Mouse (Mus musculus): ENCODE data around the gene Sspo. TPM values are rescaled to one million over a fixed set of nuclear protein-coding genes. Genes with fewer than 3 reads are reported as not detected.

The Sspo gene
- polyA plus RNA-seq, 1 experiment from 2014 or later, result 0.44 TPM

GRCm38 (mm10) chr6:48438475-48439125 lies 9.4 kb upstream of the Sspo start:
- no peak for ATAC-seq (ENCODE audit: borderline replicate concordance, extremely low read depth, low FRiP score, low TSS enrichment)
- no peak overlapping the region for H3K27ac ChIP-seq
- peaks cover 53% of the 10 kb centered on the region for H3K36me3 ChIP-seq
- peaks cover 56% of the 10 kb centered on the region for H3K4me1 ChIP-seq
- WGBS, result 54% methylated on average over 55 of the region's 55 CpGs
- no peak overlapping the region for H3K4me2 ChIP-seq
- no peaks in the 10 kb centered on the region for H3K9me3 ChIP-seq
- H3K4me3 ChIP-seq, result no peak overlapping the region
- no peaks in the 10 kb centered on the region for H3K27me3 ChIP-seq
- no peak overlapping the region for H3K9ac ChIP-seq

DNA sequence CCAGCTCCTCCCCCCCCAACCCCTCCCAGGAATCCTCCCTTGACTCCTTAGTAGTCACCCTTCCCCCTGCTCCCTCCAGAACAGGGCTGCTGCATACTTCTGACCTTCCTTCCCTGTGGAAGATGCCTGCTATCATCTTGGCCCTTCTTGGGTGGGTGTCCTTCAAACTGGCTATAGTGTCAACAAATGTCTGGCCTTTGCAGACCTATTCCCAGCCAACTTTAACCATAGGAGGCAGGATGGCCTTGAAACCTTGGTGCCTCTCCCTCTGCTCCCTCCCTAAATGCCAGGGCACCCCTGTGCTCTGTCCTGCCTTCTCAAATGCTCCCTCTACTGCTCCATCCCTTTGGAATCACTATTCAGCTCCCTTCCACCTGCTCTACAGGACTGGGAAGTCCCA lies 8.4 kb upstream of the Sspo start:
- Histone ChIP-seq H3K9ac (no peak overlapping the region), H3K36me3 (peaks cover 53% of the 10 kb centered on the region), H3K9me3 (no peaks in the 10 kb centered on the region), H3K27ac (no peak overlapping the region), H3K4me3 (no peak overlapping the region), H3K4me1 (peaks cover 49% of the 10 kb centered on the region), H3K27me3 (no peaks in the 10 kb centered on the region), H3K4me2 (no peak overlapping the region)
- ATAC-seq (ENCODE audit: borderline replicate concordance, extremely low read depth, low FRiP score, low TSS enrichment), result no peak

DNA sequence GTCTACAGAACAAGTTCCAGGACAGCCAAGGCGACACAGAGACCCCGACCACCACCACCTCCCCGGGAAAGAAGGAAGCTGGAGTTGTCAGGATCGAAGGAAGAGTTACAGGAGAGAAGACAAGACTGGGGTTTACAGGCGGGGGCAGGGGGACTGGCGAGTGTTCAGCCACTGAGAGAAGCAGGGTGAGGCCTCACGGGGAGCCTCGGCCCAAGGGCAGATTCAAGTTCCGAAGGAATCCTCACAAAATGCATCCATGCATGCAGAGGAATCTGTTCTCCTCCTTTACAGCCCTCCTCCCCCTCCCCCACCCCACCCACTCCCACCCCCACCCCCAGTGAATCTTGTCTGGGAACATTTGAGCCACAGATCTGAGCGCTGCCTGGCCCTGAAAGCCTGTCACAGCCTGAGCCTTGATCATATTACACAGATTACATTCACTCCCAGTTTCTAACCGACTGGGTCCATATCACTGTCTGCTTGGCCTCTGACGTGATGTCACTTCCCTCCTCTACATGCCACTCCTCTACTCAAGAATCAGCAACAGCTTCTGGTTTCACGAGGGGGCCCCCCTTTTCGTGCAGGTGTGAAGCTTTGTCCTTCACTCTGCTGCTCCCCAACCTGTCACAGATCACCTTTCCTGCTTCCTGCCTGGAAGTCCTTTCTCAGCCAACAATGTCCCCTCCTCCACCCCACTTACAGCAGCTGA lies 7.6 kb upstream of the Sspo start:
- Histone ChIP-seq H3K4me3 (no peak overlapping the region), H3K36me3 (peaks cover 53% of the 10 kb centered on the region), H3K9me3 (no peaks in the 10 kb centered on the region), H3K27me3 (no peaks in the 10 kb centered on the region), H3K27ac (no peak overlapping the region), H3K9ac (no peak overlapping the region), H3K4me2 (no peak overlapping the region), H3K4me1 (peaks cover 41% of the 10 kb centered on the region)
- 42% methylated on average over 14 of the region's 14 CpGs for WGBS
- no peak for ATAC-seq (ENCODE audit: borderline replicate concordance, extremely low read depth, low FRiP score, low TSS enrichment)

- peak overlapping the region; percentile 74 for H3K4me3 ChIP-seq
- peak overlapping the region; percentile 38 for H3K9ac ChIP-seq
- peaks cover 31% of the 10 kb centered on the region for H3K36me3 ChIP-seq
- 3% methylated on average over 19 of the region's 19 CpGs for WGBS
- no peaks in the 10 kb centered on the region for H3K9me3 ChIP-seq
- peak overlapping the region; percentile 93 for H3K27ac ChIP-seq
- peak overlapping the region; percentile 92 for H3K4me2 ChIP-seq
- peak; percentile 92 for ATAC-seq (ENCODE audit: borderline replicate concordance, extremely low read depth, low FRiP score, low TSS enrichment)
- H3K27me3 ChIP-seq, result no peaks in the 10 kb centered on the region
- peaks cover 39% of the 10 kb centered on the region for H3K4me1 ChIP-seq
Measured at GRCm38 (mm10) chr6:48443592-48444309, 4.3 kb upstream of the Sspo start.

- H3K27me3 ChIP-seq, result no peaks in the 10 kb centered on the region
- peak; percentile 53 for ATAC-seq (ENCODE audit: borderline replicate concordance, extremely low read depth, low FRiP score, low TSS enrichment)
- peak overlapping the region; percentile 92 for H3K4me2 ChIP-seq
- H3K9ac ChIP-seq, result peak overlapping the region; percentile 71
- WGBS, result 3% methylated on average over 33 of the region's 34 CpGs
- peak overlapping the region; percentile 74 for H3K4me3 ChIP-seq
- H3K36me3 ChIP-seq, result peaks cover 23% of the 10 kb centered on the region
- peaks cover 32% of the 10 kb centered on the region for H3K4me1 ChIP-seq
- no peaks in the 10 kb centered on the region for H3K9me3 ChIP-seq
- peak overlapping the region; percentile 93 for H3K27ac ChIP-seq
Measured at GRCm38 (mm10) chr6:48444310-48445180, 3.5 kb upstream of the Sspo start.

DNA sequence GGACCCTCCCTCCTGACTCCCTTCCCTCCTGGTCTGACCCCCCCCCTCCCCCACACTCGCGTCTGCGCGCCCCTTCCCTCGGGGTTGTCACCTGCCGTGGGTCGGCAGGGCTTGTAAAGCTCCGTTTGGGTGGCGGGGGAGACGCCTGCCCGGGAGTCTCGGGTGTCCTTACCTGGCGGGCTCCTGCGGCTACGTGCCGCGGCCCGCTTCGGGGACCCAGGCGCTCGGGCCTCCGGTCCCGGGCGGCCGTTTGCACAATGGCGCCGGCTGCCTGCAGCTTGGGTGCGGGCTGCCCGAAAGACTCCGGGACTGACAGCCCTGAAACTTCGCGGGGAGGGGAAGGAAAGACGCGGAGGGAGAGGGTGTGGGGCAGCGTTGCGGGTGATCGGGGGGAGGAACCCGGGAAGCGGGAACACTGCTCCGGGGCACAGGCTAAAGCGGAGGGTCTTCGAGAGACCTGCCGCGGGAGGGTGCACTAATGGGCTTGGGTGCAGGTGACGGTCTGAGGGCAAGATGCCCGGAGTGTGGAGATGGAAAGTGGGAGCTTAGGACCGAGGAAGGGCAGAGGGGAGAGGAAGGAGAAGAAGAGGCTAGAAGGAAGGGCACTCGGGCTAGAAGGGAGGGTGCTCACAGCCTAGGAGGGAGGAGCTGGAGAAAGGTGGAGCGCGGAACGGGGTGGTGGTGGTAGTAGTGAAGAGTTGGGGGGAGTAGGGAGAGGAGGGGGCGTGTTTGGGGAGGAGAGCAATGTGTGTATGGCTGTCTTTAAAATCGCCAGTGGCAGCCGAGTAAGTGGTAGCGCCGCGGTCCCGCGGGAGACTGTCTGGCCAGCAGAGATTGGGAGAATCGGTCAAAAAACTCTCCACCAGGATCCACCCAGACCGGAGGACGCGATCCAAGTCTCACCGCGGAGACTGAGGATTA lies 2.6 kb upstream of the Sspo start, which contains the start of gene Zfp467:
Gene Zfp467 (minus strand): TSS at position 645 of the 921 bp plus-strand sequence.
- Histone ChIP-seq H3K27me3 (no peaks in the 10 kb centered on the region), H3K4me2 (peak within 1 kb of the TSS; percentile 92), H3K36me3 (peaks cover 21% of the 10 kb centered on the region), H3K9ac (peak within 1 kb of the TSS; percentile 71), H3K27ac (peak within 1 kb of the TSS; percentile 93), H3K9me3 (no peaks in the 10 kb centered on the region), H3K4me1 (peaks cover 28% of the 10 kb centered on the region), H3K4me3 (peak within 1 kb of the TSS; percentile 74)
- under 1% methylated on average over 64 of the region's 65 CpGs for WGBS
- ATAC-seq (ENCODE audit: borderline replicate concordance, extremely low read depth, low FRiP score, low TSS enrichment), result peak; percentile 36; the same call in 1 of the 2 replicates

DNA sequence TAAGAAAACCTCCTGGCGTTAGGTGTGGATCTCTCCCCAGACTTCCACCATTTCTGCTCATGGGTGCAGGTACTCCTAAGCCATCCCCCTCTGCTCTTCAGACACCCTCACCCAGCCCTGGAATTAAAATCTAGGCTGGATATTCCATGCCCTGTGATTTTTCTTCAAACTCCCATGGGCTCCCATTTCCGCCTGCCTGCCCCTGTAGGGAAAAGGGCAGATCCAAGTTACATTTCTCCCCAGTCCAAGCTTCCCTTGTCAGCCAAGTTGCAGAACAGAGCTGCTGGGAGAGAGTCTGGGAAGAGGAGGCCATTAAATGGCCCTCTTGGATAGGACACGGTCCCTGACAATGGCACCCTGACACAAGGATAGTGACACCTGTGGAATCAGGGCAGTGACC lies 1.8 kb upstream of the Sspo start:
- ATAC-seq (ENCODE audit: borderline replicate concordance, extremely low read depth, low FRiP score, low TSS enrichment), result no peak
- H3K36me3 ChIP-seq, result peaks cover 15% of the 10 kb centered on the region

GRCm38 (mm10) chr6:48446896-48447295 lies 1.1 kb upstream of the Sspo start:
- 76% methylated on average over 3 of the region's 3 CpGs for WGBS

More for the DNA sequence above, 1.8 kb upstream of the Sspo start:
- Histone ChIP-seq H3K27ac (peak overlapping the region; percentile 93), H3K4me1 (peaks cover 21% of the 10 kb centered on the region), H3K4me2 (peak overlapping the region; percentile 92), H3K9me3 (no peaks in the 10 kb centered on the region), H3K27me3 (no peaks in the 10 kb centered on the region), H3K9ac (peak overlapping the region; percentile 71), H3K4me3 (peak overlapping the region; percentile 74)
- 36% methylated on average over 3 of the region's 3 CpGs for WGBS

GRCm38 (mm10) chr6:48448527-48448926 lies 498 bp downstream of the Sspo start:
- Histone ChIP-seq H3K4me1 (peaks cover 16% of the 10 kb centered on the region), H3K9me3 (no peaks in the 10 kb centered on the region), H3K27ac (peak overlapping the region; percentile 4; the same call in 1 of the 2 replicates), H3K9ac (no peak overlapping the region), H3K4me3 (no peak overlapping the region), H3K4me2 (no peak overlapping the region), H3K27me3 (no peaks in the 10 kb centered on the region), H3K36me3 (no peaks in the 10 kb centered on the region)
- WGBS, result 54% methylated on average over 7 of the region's 7 CpGs
- no peak for ATAC-seq (ENCODE audit: borderline replicate concordance, extremely low read depth, low FRiP score, low TSS enrichment)

More at GRCm38 (mm10) chr6:48446896-48447295, 1.1 kb upstream of the Sspo start:
- Histone ChIP-seq H3K9ac (no peak overlapping the region; the same call in 1 of the 2 replicates), H3K9me3 (no peaks in the 10 kb centered on the region), H3K27ac (no peak overlapping the region), H3K27me3 (no peaks in the 10 kb centered on the region), H3K4me3 (no peak overlapping the region), H3K4me1 (peaks cover 20% of the 10 kb centered on the region), H3K36me3 (peaks cover 8% of the 10 kb centered on the region), H3K4me2 (peak overlapping the region; percentile 92; the same call in 1 of the 2 replicates)
- ATAC-seq (ENCODE audit: borderline replicate concordance, extremely low read depth, low FRiP score, low TSS enrichment), result no peak

- Histone ChIP-seq H3K27ac (no peak overlapping the region), H3K4me1 (peaks cover 2% of the 10 kb centered on the region; the same call in 1 of the 2 replicates), H3K4me2 (no peak overlapping the region), H3K27me3 (no peaks in the 10 kb centered on the region), H3K36me3 (no peaks in the 10 kb centered on the region), H3K9me3 (no peaks in the 10 kb centered on the region), H3K9ac (no peak overlapping the region), H3K4me3 (no peak overlapping the region)
- no peak for ATAC-seq (ENCODE audit: borderline replicate concordance, extremely low read depth, low FRiP score, low TSS enrichment)
- 58% methylated on average over 1 of the region's 1 CpGs for WGBS
Measured at GRCm38 (mm10) chr6:48452151-48452550, 4.1 kb downstream of the Sspo start.

All from lung, embryonic 15.5 days (tissue).